Mouse (Mus musculus) right cerebral cortex, adult 2 months (tissue): ENCODE data around the gene Gm8334.
"Not testable (repeated sequence)": the region's sequence is repeated elsewhere in the genome, so short reads cannot be mapped to it uniquely, and the experiment has no call there.

ENCODE experiments used
- DNase-seq, 2 experiments: peaks; one replicate each; pipeline ENCODE4 v3.0.0; 2021 to 2022; ENCODE audit warnings: low spot score in 2 of 2

The Gm8334 gene

GRCm38 (mm10) chrX:148615053-148615452, at the start of gene Gm8334:
Gene Gm8334, minus strand, starts transcription at chrX:148615153.
- DNase-seq, result not testable (repeated sequence)

- not testable (repeated sequence) for DNase-seq
Observed at GRCm38 (mm10) chrX:148663298-148663697, 48.3 kb upstream of the Gm8334 start, which contains the start of gene Gm15127. Gene Gm15127, plus strand, starts transcription at chrX:148663598.
